Mouse (Mus musculus) ovary, postnatal 14 days (tissue): ENCODE data around the gene Itgb4.

Experiments
- DNase-seq: peaks from one replicate; pipeline ENCODE4 v3.0.0; 2022; ENCODE audit warnings: low spot score

Gene Itgb4

GRCm38 (mm10) chr11:115970006-115970673 lies 4.4 kb upstream of the Itgb4 start:
- DNase-seq = no peak

DNA sequence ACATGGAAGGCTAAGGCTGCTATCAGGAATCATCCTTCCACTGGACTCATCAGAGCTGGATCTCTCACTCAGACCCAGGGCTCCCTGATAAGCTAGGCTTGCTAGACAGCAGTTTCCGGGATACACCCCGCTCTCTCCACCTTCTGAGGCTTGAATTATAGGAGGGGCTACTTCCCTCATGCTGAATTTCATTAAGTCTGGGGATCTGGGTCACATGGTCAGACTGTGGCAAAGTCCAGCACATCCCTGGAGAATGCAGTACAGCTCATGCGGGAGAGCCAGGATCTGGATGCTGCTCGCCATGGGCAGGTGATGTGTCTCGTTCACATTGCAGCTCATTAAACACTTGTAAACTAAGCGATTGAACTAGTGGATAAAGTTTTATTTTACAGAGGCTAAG lies 3.5 kb upstream of the Itgb4 start:
- no peak for DNase-seq

- no peak for DNase-seq
These were observed 543 bp downstream of the Itgb4 start for GRCm38 (mm10) chr11:115975083-115975420.

DNA sequence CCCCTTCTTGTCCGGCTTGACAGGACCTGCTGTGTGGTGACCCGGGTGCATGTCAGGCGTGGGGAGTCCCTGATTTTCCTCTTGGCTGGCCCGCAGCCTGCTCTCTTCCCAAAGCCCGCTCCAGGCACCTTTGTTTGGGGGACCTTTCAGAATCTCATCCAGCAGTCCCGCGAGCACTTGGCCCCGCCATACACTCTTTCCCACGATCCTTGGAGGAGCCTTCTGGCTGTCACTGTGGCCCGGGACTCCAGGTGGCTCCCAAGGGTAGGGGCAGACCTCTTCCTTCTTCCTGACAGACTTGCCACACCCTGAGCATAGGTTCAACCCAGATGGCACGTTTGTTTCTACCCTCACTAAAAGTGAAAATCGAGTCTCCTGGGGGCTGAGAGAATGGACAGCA lies 1.0 kb downstream of the Itgb4 start:
- DNase-seq = no peak

- DNase-seq = no peak
These were observed 8.0 kb downstream of the Itgb4 start for GRCm38 (mm10) chr11:115982472-115982871.

GRCm38 (mm10) chr11:115983291-115983690 lies 8.8 kb downstream of the Itgb4 start:
- no peak for DNase-seq

GRCm38 (mm10) chr11:115989686-115990085 lies 15.2 kb downstream of the Itgb4 start:
- DNase-seq = no peak

GRCm38 (mm10) chr11:115992098-115992497 lies 17.6 kb downstream of the Itgb4 start:
- no peak for DNase-seq

GRCm38 (mm10) chr11:115995256-115995655 lies 20.7 kb downstream of the Itgb4 start:
- DNase-seq = no peak

DNA sequence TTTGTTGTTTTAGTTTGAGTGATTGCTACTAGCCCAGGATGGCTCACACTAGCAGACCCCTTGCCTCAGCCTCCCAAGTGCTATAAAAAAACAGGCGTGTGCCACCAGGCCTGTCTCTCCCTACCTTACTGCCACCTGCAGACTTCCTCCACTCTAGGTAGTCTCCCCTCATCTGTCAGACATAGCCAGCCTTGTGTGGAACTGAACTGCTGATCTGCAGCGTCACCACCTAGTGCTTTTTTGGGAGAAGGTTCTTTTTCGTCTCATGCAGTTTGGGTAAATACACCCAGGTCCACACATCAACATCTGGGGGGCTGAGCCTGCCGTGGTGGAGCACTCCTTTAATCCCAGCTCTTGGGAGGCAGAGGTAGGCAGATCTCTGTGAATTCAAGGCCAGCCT lies 22.5 kb downstream of the Itgb4 start:
- no peak for DNase-seq

- no peak for DNase-seq
These were observed 23.2 kb downstream of the Itgb4 start for GRCm38 (mm10) chr11:115997662-115998061.

DNA sequence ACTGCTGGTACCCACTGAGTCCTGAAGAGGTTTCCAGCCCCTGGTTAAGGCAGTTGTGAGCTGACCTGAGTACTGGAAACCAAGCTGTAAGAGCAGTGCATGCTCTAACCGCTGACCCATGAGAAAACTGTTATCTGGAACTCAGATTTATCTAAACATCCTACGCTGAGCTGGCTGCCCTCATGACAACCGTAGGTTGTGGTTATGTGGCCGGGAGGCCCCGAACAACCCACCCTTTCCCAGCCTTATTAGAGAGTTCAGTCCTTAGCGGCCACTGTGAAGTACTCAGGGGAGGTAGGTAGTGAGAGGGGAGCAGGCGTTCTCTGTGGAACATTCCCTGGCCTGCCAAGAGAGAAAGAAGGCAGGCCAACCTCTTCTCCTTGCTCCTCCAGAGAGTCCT lies 24.5 kb downstream of the Itgb4 start:
- no peak for DNase-seq

DNA sequence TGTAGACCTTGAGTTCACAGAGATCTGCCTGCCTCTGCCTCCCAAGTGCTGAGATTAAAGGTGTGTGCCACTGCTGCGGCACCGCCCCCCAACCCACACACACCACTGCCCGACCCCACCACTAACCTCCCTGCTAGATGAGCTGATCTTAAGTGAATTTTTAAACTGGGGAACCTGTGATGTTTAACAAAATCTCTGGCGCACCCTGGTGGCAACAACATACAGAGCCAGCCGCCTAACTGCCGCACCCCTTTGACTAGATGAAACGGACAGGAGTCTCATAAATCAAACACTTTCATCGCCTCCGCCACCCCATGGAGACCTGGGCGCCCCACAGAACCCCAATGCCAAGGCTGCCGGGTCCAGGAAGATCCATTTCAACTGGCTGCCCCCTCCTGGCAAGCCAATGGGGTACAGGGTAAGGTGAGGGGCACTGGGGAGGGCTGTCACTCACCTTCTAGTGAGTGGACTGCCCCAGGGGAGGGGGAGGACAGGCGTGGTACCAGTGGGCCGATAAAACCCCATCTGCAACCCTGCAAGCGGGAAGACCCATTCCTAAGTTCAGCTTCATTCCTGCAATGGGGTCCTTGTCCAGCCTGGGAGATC lies 25.1 kb downstream of the Itgb4 start:
- DNase-seq = peak; percentile 60

DNA sequence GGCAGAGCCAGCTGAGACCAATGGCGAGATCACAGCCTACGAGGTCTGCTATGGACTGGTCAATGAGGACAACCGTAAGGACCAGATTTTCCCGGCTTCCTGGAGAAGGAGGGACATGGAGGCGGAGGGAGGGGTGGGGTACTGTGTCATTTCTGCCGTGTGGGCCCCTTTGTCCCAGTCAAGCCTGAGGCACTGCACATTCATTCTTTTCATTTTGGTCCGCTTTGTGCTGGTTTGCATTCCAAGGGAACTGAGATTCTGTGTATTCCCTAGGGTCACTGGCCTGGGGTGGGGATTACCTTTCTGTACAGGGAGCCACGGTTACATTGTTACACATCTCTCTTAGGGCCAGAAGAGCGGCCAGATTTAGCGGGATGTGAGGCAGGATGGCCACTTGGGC lies 26.1 kb downstream of the Itgb4 start:
- no peak for DNase-seq

GRCm38 (mm10) chr11:116001725-116002124 lies 27.2 kb downstream of the Itgb4 start:
- no peak for DNase-seq

DNA sequence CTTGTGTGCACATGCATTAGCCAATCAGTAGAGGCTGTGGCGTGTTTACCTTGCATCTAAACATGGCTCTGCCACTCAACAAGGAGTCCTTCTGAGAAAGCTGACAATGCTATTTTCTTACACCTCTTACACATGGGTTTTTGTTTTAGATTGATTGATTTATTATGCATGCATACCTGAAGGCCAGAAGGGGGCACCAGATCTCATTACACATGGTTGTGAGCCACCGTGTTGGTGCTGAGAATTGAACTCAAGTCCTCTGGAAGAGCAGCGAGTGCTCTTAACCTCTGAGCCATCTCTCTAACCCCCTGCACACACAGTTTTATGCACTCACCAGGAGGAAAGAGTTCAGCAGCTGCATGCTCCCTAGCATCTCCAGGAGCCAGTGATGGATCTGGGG lies 28.4 kb downstream of the Itgb4 start:
- no peak for DNase-seq

- no peak for DNase-seq
These were observed 29.8 kb downstream of the Itgb4 start for GRCm38 (mm10) chr11:116004186-116004823.

DNA sequence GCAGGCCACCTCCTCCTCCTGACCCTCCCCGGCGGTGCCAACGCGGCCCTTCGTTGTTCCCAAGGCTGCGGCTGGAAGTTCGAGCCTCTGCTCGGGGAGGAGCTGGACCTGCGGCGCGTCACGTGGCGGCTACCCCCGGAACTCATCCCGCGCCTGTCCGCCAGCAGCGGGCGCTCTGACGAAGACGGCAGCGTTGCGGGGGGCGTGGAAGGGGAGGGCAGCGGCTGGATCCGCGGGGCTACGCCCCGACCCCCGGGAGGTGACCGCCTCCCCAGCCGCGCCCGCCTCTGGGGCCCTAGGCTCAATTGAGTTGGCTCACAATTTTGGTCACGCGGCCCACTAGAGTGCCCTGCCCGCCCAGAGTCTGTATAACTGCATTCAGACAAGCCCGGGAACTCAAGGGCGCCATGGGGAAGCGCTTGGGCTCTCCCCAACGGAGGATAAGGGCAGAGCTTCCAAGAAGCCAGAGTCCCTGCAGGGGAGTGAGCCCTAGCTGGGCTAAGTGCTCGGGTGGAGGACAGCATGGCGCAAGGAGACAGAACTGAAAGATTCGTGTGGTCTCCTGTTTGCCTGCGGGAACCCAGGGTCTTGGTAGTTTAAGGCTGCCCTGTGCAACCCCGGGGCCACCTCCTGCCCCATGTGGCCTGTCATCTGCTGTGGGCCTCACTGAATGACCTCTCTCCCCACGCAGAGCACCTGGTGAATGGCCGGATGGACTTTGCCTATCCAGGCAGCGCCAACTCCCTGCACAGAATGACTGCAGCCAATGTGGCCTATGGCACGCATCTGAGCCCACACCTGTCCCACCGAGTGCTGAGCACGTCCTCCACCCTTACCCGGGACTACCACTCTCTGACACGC lies 30.6 kb downstream of the Itgb4 start:
- DNase-seq = peak; percentile 78

DNA sequence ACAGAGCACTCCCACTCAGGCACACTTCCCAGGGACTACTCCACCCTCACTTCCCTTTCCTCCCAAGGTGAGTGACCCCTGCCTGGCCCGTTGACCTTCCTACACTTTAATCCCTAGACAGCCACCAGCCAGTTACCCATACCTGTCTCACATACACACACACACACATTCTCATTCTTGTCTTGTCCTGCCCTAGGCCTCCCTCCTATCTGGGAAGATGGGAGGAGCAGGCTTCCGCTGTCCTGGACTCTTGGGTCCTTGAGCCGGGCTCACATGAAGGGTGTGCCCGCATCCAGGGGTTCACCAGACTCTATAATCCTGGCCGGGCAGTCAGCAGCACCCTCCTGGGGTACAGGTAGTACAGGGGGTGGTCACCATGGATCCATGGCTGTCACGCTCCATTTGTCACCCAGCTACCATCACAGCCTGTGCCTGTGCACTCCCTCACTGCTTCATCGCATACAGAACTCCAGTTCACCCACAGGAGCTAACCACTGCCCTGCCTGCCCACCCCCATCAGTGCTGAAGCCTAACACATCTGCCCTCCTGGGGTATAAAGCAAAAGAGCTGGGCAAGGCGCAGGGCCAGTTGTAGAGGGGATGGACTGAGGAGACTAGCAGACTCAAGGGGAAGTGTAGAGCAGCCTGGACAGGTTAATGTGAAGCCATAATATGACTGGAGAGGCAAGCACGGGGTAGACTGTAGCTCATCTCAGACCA lies 31.4 kb downstream of the Itgb4 start:
- no peak for DNase-seq

GRCm38 (mm10) chr11:116007095-116007850 lies 32.8 kb downstream of the Itgb4 start:
- DNase-seq = no peak

GRCm38 (mm10) chr11:116008411-116008810 lies 33.9 kb downstream of the Itgb4 start:
- no peak for DNase-seq
